Mouse (Mus musculus) C2C12 (cell line): Measurements from ENCODE around the gene Glrp1.

Source experiments
- CEBPB ChIP-seq: IDR thresholded peaks from one replicate; pipeline ENCODE4 v1.6.1; 2011; ENCODE audit warnings: low read depth, mild to moderate bottlenecking, control low read depth, moderate library complexity
- CTCF ChIP-seq: IDR thresholded peaks from one replicate; pipeline ENCODE4 v1.5.1; 2011; ENCODE audit not compliant: control insufficient read depth, insufficient read depth, insufficient read length
- FOSL1 ChIP-seq: IDR thresholded peaks from one replicate; pipeline ENCODE4 v1.8.0; 2011; ENCODE audit warnings: mild to moderate bottlenecking, low read length; ENCODE audit not compliant: poor library complexity, insufficient read depth, severe bottlenecking
- MAX ChIP-seq: IDR thresholded peaks from one replicate; pipeline ENCODE4 v1.6.1; 2011; ENCODE audit warnings: mild to moderate bottlenecking, control low read depth
- MYOG ChIP-seq: IDR thresholded peaks from one replicate; pipeline ENCODE4 v1.6.1; 2011; ENCODE audit not compliant: control insufficient read depth, insufficient read length; ENCODE audit errors: extremely low read depth
- USF1 ChIP-seq: IDR thresholded peaks from one replicate; pipeline ENCODE4 v1.6.1; 2011; ENCODE audit warnings: low read depth, mild to moderate bottlenecking, control low read depth, moderate library complexity

DNA sequence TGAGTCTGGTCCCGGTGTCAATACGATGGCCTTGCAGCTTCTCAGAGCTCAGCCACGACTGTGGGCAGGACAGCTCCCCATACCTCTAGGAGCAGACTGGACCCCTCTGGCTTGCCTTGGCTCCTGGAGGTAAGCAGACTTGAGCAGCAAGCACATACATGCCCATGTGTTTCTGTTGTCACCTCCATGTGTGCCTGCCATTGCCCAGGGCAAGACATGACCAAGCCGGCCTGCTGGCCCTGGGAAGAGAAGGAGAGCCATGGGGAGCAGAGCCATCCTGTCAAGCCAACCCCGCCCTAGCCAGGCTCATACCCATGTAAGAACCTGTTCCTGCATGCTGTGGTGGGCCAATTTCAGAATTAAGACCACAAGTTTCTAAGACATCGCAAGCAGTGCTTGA, 4.2 kb downstream of the Glrp1 start:
- TF ChIP-seq CTCF = no peak
- TF ChIP-seq USF1 = no peak
- no peak for TF ChIP-seq MAX
- TF ChIP-seq MYOG = no peak
- TF ChIP-seq FOSL1 = no peak
- no peak for TF ChIP-seq CEBPB
